Mouse (Mus musculus) megakaryocyte-erythroid progenitor cell, adult 5-6 weeks (primary cell): ENCODE results near the gene Laptm5. TPM values are rescaled to one million over a fixed set of nuclear protein-coding genes. Genes with fewer than 3 reads are reported as not detected.

ENCODE experiments used
- ATAC-seq: replicated peaks from 2 replicates; pipeline ENCODE4 v1.8.0; 2016; ENCODE audit warnings: mild to moderate bottlenecking, inconsistent platforms; ENCODE audit not compliant: severe bottlenecking, poor library complexity, low FRiP score, low TSS enrichment
- total RNA-seq, 2 experiments: library from RNA; stranded (forward) in 1 of 2; stranded (reverse) in 1 of 2; fragments of 200-1000, 215-1000 nt in 1 of 2; fragments of >200 nt in 1 of 2; fragmentation: Nextera tagmentation in 1 of 2; gene quantifications; 2 replicates each; pipeline ENCODE4 v1.2.3; 2014 to 2017

Laptm5 gene
- total RNA-seq, 2 experiments from 2014 or later = 41.8 to 111 TPM

GRCm38 (mm10) chr4:130917564-130917963 is 4.6 kb downstream of the Laptm5 start:
- no peak for ATAC-seq

- no peak for ATAC-seq
Observed at GRCm38 (mm10) chr4:130918805-130919749, 6.2 kb downstream of the Laptm5 start.

- peak; percentile 58 for ATAC-seq
Observed at GRCm38 (mm10) chr4:130919750-130920356, 6.9 kb downstream of the Laptm5 start.

- peak; percentile 43; the same call in 1 of the 2 replicates for ATAC-seq
Observed at GRCm38 (mm10) chr4:130920951-130921693, 8.2 kb downstream of the Laptm5 start.

- ATAC-seq = no peak
Observed at GRCm38 (mm10) chr4:130921986-130922385, 9.1 kb downstream of the Laptm5 start.

GRCm38 (mm10) chr4:130926274-130926673 is 13.3 kb downstream of the Laptm5 start:
- ATAC-seq = no peak

GRCm38 (mm10) chr4:130927821-130928220 is 14.9 kb downstream of the Laptm5 start:
- no peak for ATAC-seq

- no peak for ATAC-seq
Observed at GRCm38 (mm10) chr4:130942644-130943043, 29.7 kb downstream of the Laptm5 start.

GRCm38 (mm10) chr4:130944112-130944511 is 31.2 kb downstream of the Laptm5 start, which contains the start of gene Matn1:
TSS of gene Matn1 (plus strand) at chr4:130944385.
- no peak for ATAC-seq

GRCm38 (mm10) chr4:130944779-130945178 is 31.9 kb downstream of the Laptm5 start:
- no peak for ATAC-seq

- ATAC-seq = 0 out of 2 replicates have a peak, but pooled peaks have one; percentile 39
Observed at GRCm38 (mm10) chr4:130947094-130947647, 34.2 kb downstream of the Laptm5 start.

GRCm38 (mm10) chr4:130949821-130950384 is 37.0 kb downstream of the Laptm5 start:
- no peak for ATAC-seq

- ATAC-seq = peak; percentile 68
Observed at GRCm38 (mm10) chr4:130952531-130952930, 39.6 kb downstream of the Laptm5 start.

- no peak for ATAC-seq
Observed at GRCm38 (mm10) chr4:130957156-130957555, 44.2 kb downstream of the Laptm5 start.

- ATAC-seq = no peak
Observed at GRCm38 (mm10) chr4:130958812-130959211, 45.9 kb downstream of the Laptm5 start.

GRCm38 (mm10) chr4:130959678-130960077 is 46.8 kb downstream of the Laptm5 start:
- no peak for ATAC-seq

- peak; percentile 81 for ATAC-seq
Observed at GRCm38 (mm10) chr4:130960118-130960734, 47.3 kb downstream of the Laptm5 start.

GRCm38 (mm10) chr4:130971278-130971677 is 58.4 kb downstream of the Laptm5 start:
- ATAC-seq = no peak

GRCm38 (mm10) chr4:130972421-130972829 is 59.5 kb downstream of the Laptm5 start:
- no peak for ATAC-seq
